Mouse (Mus musculus) megakaryocyte-erythroid progenitor cell, adult 5 weeks (primary cell): ENCODE data around the gene Trip11. TPM values are rescaled to one million over a fixed set of nuclear protein-coding genes. Genes with fewer than 3 reads are reported as not detected.

Experiments used
- polyA plus RNA-seq: library from polyadenylated mRNA; stranded (reverse); fragments of >175 nt; gene quantifications from 2 replicates; pipeline ENCODE4 v1.2.3, GENCODE M21; 2012

Gene Trip11
- 3.2 and 5.7 TPM in 2 replicates for polyA plus RNA-seq

GRCm38 (mm10) chr12:101912626-101913490 is at the start of gene Trip11:
Trip11 (minus strand) TSS chr12:101913267.

GRCm38 (mm10) chr12:101957942-101958544 is 45.0 kb upstream of the Trip11 start, which contains the start of gene Atxn3:
Atxn3 (minus strand) TSS chr12:101958246.

GRCm38 (mm10) chr12:101818608-101819370 is 94.3 kb downstream of the Trip11 start, which contains the start of gene Fbln5:
Fbln5 (minus strand) TSS chr12:101819055.

Other genes starting within 250 kb of the Trip11 start
- 0.02 TPM in 1 of 2 replicates, not detected in the other for gene Tc2n, start 194.7 kb downstream of the Trip11 start, polyA plus RNA-seq
- 0.08 TPM in 1 of 2 replicates, not detected in the other for gene Fbln5, start 94.2 kb downstream of the Trip11 start, polyA plus RNA-seq
- 1.6 and 4.4 TPM in 2 replicates for gene Atxn3, start 45.0 kb upstream of the Trip11 start, polyA plus RNA-seq
- gene Cpsf2, start 62.7 kb upstream of the Trip11 start, polyA plus RNA-seq: 7.6 and 7.9 TPM in 2 replicates
- gene Slc24a4, start 215.5 kb upstream of the Trip11 start, polyA plus RNA-seq: not detected in 2 replicates